Mouse (Mus musculus) myocyte (in vitro differentiated cells): ENCODE results near the gene Pi4ka.

Experiments used
- E2F4 ChIP-seq: IDR thresholded peaks from one replicate; pipeline ENCODE4 v1.6.1; 2011; ENCODE audit warnings: mild to moderate bottlenecking, control low read depth, moderate library complexity; ENCODE audit not compliant: insufficient read depth
- MAX ChIP-seq: IDR thresholded peaks from one replicate; pipeline ENCODE4 v1.6.1; 2011; ENCODE audit warnings: low read depth, mild to moderate bottlenecking, control low read depth
- MYOD1 ChIP-seq, 3 experiments: IDR thresholded peaks; one replicate each; pipeline ENCODE4 v1.6.1; 2011; ENCODE audit warnings: control low read depth in 2 of 3, low read depth in 2 of 3, mild to moderate bottlenecking in 2 of 3, moderate library complexity in 1 of 3; ENCODE audit not compliant: insufficient read length in 2 of 3, control insufficient read depth in 1 of 3
- MYOG ChIP-seq, 3 experiments: IDR thresholded peaks; one replicate each; pipeline ENCODE4 v1.6.1; 2011; ENCODE audit warnings: control low read depth in 2 of 3, low read depth in 2 of 3, mild to moderate bottlenecking in 2 of 3; ENCODE audit not compliant: insufficient read length in 2 of 3, control insufficient read depth in 1 of 3, insufficient read depth in 1 of 3
- POLR2A ChIP-seq: IDR thresholded peaks from one replicate; pipeline ENCODE4 v1.6.1; 2011; ENCODE audit warnings: low read depth, mild to moderate bottlenecking, control low read depth, moderate library complexity; ENCODE audit not compliant: insufficient read length
- POLR2AphosphoS2 ChIP-seq: IDR thresholded peaks from one replicate; pipeline ENCODE4 v1.6.1; 2011; ENCODE audit warnings: low read depth, control low read depth; ENCODE audit not compliant: insufficient read length
- SRF ChIP-seq: IDR thresholded peaks from one replicate; pipeline ENCODE4 v1.6.1; 2011; ENCODE audit warnings: low read depth; ENCODE audit not compliant: control insufficient read depth, insufficient read length
- TCF12 ChIP-seq: IDR thresholded peaks from one replicate; pipeline ENCODE4 v1.6.1; 2011; ENCODE audit warnings: mild to moderate bottlenecking, control low read depth; ENCODE audit not compliant: poor library complexity, insufficient read depth, severe bottlenecking
- TCF3 ChIP-seq: IDR thresholded peaks from one replicate; pipeline ENCODE4 v1.6.1; 2011; ENCODE audit warnings: low read depth, control low read depth; ENCODE audit not compliant: insufficient read length
- USF1 ChIP-seq: IDR thresholded peaks from one replicate; pipeline ENCODE4 v1.6.1; 2011; ENCODE audit warnings: low read depth, mild to moderate bottlenecking, control low read depth, moderate library complexity

- TF ChIP-seq POLR2A (no peak), TCF3 (no peak), MAX (no peak), E2F4 (no peak), POLR2AphosphoS2 (no peak), MYOG (IDR thresholded peaks at IDR 0.05; ENCODE audit: control insufficient read depth in 1 of 3, insufficient read depth in 1 of 3, insufficient read length in 2 of 3, low read depth in 2 of 3) (no peak), TCF12 (no peak), USF1 (no peak), MYOD1 (IDR thresholded peaks at IDR 0.05; ENCODE audit: control insufficient read depth in 1 of 3, insufficient read length in 2 of 3, low read depth in 2 of 3) (no peak), SRF (no peak)
These were observed 168.5 kb downstream of the Pi4ka start for GRCm38 (mm10) chr16:17237634-17238033.
